Mouse (Mus musculus): ENCODE results near the gene Cttn.

Cttn gene

DNA sequence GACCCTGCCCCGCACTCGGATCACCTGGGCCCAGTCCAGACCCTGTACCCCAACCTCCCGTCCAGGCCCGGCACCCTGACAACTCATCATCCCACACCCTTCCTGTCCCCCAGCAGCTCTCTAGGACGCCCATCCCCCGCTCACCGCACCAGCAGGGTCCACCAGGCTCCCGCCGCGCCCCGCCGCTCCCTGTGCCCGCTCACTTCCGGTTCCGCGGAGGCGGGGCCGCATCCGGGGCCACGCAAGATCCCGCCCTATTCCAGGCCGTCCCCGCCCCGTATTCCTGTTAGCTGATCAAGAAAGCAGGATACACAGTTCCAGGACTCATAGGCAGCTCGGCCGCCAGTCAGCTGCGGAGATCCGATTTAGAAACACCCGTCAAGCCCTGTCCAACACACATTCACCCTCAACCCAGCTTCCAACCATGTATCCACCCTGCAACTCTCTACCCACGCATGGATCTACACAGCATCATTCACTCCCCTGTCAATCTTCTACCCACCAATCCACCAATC, at the start of gene Cttn:
Gene Cttn, minus strand, starts transcription at position 465 of the 515 bp plus-strand sequence.
- DNase-seq (ENCODE audit: extremely low read depth, low read depth), result peak; percentile 23

- no peak for DNase-seq (ENCODE audit: extremely low read depth, low read depth)
Measured at GRCm38 (mm10) chr7:144519852-144520251, 49.0 kb upstream of the Cttn start.

GRCm38 (mm10) chr7:144516711-144517110, 45.9 kb upstream of the Cttn start:
- DNase-seq (ENCODE audit: extremely low read depth, low read depth), result no peak

GRCm38 (mm10) chr7:144509090-144509489, 38.3 kb upstream of the Cttn start:
- DNase-seq (ENCODE audit: extremely low read depth, low read depth), result no peak

DNA sequence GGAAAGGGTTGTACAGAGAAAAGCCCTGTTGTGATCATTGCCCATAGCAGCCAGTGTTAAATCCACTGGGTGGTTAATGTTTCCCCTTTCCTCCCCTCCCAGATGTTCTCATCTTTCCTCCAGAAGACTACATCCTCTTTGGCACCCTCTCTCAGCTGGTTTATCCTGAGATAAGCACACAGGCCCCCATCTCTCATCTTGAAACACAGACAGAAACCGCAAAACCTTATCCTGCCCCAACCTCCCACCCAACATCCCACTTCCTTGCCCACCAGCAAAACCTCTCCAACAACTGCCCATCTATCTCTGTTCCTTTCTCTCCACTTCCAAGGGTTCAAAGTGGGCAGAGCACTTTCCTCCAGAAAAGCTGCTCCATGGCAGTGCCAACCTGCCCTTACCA, 36.0 kb upstream of the Cttn start:
- DNase-seq (ENCODE audit: extremely low read depth, low read depth), result peak; percentile 68

- no peak for DNase-seq (ENCODE audit: extremely low read depth, low read depth)
Measured at GRCm38 (mm10) chr7:144503959-144504358, 33.1 kb upstream of the Cttn start.

DNA sequence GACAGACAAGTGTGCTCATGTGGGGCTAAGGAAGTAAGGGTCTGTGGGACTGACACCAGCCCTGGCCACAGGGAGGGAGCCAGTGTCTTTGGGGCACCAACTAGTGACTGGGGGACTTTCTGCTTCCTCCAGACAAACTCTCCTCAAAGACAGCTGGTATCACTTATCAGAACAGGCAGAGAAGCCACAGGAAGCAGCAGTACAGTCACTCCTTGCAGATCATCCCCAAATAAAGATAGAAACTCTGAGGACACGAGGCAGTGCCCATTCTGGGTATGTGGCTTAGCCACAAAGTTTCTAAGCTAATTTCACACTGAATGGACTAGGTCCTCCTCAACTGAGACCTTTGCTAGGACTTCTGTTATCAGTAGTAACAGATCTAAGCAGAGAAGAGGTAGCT, 22.1 kb upstream of the Cttn start:
- peak; percentile 96 for DNase-seq (ENCODE audit: extremely low read depth, low read depth)

DNA sequence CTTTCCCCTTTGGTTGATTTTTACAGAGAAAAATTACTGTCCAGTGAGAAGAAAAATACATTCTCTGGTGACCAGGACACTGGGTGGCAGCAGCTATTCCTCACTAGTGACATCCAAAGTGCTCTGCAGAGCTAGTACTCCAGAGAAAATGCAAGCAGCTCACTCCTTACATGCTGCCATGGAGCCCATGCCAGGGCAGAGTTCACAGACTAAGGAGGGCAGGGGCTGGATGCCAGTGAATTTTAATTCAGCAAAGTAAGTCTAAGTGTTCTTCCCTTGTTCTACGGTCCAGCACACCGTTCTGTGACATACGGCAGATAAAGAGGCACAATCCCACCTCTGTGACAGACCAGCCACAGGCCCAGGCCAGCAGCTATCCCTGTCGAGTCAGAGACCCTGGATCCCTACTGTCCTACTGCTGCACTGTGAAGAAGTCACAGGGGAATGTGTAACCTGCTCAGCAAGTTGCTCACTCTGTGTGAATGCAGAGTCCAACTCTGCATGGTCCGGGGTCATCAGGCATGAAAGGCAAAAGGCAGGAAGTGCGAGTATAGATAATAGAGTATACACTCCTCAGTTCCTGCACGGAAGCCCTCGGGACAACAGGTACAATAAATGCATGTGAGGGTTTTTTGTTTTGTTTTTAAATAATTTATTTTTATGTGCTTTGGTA, 19.5 kb upstream of the Cttn start:
- no peak for DNase-seq (ENCODE audit: extremely low read depth, low read depth)

DNA sequence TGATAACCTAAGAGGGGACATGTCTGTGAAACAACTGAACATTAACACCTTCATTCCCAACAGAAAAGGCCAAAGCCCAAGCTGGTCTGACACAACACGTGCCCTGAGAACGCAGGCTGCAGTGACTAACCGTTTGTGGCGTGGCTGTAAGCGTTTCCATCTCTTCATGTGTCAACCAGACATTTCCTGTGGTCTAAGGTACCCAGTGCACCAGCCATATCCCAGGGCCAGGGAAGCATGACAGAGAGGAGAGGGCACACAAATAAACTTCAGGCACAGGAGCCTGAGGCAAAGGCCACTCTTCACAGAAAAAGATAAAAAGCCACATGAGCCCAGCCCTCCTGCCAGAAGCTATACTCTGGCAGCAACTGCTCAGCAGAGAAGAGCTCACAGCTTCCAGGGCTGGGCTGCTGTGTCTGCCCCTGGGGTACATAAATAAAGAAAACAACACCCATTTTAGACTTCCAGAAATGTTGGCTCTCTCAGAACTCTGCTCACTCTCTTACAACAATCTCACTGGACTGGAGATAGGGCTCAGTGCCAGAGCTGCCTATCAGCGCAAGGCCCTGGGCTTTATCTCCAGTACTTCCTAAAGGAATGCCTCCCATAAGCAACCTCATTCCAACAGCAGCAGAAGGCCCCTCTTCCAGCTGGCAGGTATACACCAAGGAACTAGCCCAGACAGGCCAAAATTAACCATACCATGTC, 18.4 kb upstream of the Cttn start:
- DNase-seq (ENCODE audit: extremely low read depth, low read depth), result no peak

- no peak for DNase-seq (ENCODE audit: extremely low read depth, low read depth)
Measured at GRCm38 (mm10) chr7:144480314-144480713, 9.5 kb upstream of the Cttn start.

DNA sequence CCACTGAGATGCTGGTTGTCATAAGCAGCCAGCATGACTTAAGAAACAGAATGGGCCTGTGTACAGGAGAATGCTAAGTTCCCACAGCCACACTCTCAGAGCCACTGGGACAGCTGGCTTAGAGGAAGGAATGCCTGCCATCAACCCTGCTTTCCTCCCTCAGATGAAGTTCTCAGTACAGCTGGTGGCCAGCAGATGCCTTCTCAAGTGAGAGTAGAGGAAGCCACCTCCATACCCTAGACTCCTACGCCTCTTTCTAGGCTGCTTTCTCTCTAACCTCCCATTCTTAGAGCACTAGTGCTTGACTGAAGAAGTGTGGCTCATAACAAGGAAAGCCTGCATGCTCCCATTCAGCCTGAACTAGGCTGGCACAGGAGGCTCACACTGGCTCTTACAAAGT, 8.8 kb upstream of the Cttn start:
- no peak for DNase-seq (ENCODE audit: extremely low read depth, low read depth)

DNA sequence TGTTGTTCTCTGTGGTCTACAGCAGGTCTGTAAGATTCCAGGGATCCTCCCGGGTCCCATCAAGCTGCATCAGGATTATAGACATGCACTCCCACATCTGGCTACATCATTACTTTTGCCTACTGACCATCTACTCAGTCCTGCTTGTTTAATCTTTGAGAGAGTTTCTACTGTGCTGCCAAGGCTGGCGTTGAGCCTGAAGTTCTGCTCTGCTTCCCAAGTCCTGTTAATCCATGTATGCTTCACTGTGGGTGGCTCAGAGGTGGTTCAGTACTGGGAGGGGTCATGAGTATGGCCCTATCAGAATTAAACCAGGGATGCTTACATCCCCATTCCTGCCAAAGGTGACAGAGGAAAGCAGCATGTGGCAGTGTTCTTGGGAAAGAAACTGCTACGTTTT, 4.9 kb upstream of the Cttn start:
- DNase-seq (ENCODE audit: extremely low read depth, low read depth), result no peak

GRCm38 (mm10) chr7:144473486-144473885, 2.7 kb upstream of the Cttn start:
- no peak for DNase-seq (ENCODE audit: extremely low read depth, low read depth)

GRCm38 (mm10) chr7:144471103-144471502, 294 bp upstream of the Cttn start:
- no peak for DNase-seq (ENCODE audit: extremely low read depth, low read depth)

- no peak for DNase-seq (ENCODE audit: extremely low read depth, low read depth)
Measured at GRCm38 (mm10) chr7:144469908-144470544, 783 bp downstream of the Cttn start.

DNA sequence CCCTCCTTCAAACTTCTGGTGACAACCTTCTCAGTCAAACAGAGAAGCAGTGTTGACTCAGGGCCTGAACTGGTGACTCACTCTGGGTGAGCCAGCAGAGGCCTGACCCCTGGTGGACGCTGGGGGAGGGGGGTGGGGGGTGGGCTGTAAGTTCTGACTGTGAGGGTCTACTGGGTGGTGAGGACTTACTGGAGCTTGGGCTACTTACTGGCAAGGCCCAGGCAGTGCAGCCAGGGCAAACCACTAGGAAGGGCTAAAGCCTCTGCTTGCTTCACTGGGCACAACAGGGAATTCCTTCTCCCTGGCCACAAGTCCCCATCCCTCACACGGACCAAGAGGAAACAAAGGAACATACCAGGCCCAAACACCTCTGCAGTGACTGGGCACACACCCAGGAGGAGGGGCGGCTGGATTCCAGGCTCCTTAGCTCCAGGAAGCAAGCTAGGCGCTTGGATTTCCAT, 1.6 kb downstream of the Cttn start:
- DNase-seq (ENCODE audit: extremely low read depth, low read depth), result no peak

GRCm38 (mm10) chr7:144468741-144469140, 2.1 kb downstream of the Cttn start:
- no peak for DNase-seq (ENCODE audit: extremely low read depth, low read depth)

DNA sequence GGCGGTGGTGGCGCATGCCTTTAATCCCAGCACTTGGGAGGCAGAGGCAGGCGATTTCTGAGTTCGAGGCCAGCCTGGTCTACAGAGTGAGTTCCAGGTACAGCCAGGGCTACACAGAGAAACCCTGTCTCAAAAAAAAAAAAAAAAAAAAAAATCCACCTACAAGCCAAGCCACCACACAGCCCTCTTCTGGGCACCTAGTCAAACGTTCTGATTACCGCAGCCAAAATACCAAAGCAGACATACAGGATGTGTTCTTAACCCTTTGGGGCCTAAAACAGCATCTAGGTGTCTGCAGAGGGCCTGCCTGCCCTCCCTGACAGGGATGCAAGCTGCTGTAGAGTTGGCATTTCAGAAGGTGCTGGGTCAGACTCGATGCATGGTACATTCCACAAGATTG, 8.2 kb downstream of the Cttn start:
- no peak for DNase-seq (ENCODE audit: extremely low read depth, low read depth)

- DNase-seq (ENCODE audit: extremely low read depth, low read depth), result no peak
Measured at GRCm38 (mm10) chr7:144461246-144461902, 9.4 kb downstream of the Cttn start.

GRCm38 (mm10) chr7:144458881-144459280, 11.9 kb downstream of the Cttn start:
- DNase-seq (ENCODE audit: extremely low read depth, low read depth), result no peak

DNA sequence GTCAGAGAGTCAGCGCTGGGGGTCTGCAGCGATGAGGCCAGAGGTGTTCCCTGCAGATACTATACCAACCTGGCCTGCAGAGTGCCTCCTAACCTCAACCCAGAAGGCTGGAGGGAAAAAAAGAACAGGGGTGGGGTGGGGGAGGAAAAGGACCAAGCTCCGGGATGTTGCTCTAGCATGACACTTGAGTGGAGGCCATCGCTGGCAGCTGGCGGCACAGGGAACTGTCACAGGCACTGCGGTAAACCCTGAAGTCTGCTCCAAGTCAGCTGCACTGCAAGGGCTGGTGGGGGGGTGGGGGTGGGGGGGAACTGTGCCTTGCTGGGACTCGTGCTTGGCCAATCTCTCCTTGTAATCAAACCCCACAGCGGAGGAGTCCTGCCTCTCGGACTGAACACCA, 20.1 kb downstream of the Cttn start:
- DNase-seq (ENCODE audit: extremely low read depth, low read depth), result no peak

Data from MEL-GATA-1-ER (cell line).